Comparison of ENCODE assay signal across 8 mouse cellular contexts in the genomic region with DNA sequence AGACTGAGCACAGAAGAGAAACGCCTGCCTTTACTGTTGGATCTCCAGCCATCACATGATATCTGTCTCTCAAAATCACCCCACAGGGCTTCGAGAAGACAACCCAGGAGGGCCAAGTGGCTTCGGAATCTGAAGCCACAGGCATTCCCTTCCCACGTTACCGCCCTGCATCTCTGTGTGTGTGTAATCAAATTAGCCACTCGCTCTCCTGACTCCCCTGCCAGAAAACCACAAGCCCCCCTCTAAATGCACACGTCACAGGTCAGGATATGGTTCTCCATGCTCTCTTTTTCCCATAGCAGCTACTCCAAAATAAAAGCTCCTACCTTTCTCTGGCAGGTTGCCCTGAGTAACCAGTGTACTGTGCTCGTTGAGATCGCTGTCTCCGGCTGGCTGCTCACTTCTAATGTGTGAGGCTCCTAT. TPM values are rescaled to one million over a fixed set of nuclear protein-coding genes. Genes with fewer than 3 reads are reported as not detected.
DNase-seq lines count a peak whose midpoint lies in the region; ATAC-seq lines count a peak whose summit lies in the region.

No protein-coding gene starts in this region.

- H3K27me3 ChIP-seq in forebrain, embryonic 15.5 days, result no peaks in the 10 kb centered on the region
- no peaks in the 10 kb centered on the region for H3K27me3 ChIP-seq in stomach, embryonic 14.5 days (ENCODE audit: control insufficient read depth, insufficient read depth, low read length)

- peak overlapping the region; percentile 17 for H3K4me3 ChIP-seq in forebrain, embryonic 15.5 days
- H3K4me3 ChIP-seq in stomach, embryonic 14.5 days (ENCODE audit: low read depth, low read length), result 0 out of 2 replicates have a peak overlapping the region, but pooled peaks have one; percentile 8

- no peak overlapping the region for H3K9ac ChIP-seq in forebrain, embryonic 15.5 days (replicated peaks)
- no peak overlapping the region for H3K9ac ChIP-seq in stomach, embryonic 14.5 days (replicated peaks; ENCODE audit: low read depth, low read length)

- H3K27ac ChIP-seq in forebrain, embryonic 15.5 days (replicated peaks), result 0 out of 2 replicates have a peak overlapping the region, but pooled peaks have one; percentile 18
- H3K27ac ChIP-seq in stomach, embryonic 14.5 days (ENCODE audit: low read length), result no peak overlapping the region

- H3K36me3 ChIP-seq in forebrain, embryonic 15.5 days, result no peaks in the 10 kb centered on the region
- H3K36me3 ChIP-seq in stomach, embryonic 14.5 days (ENCODE audit: control insufficient read depth, insufficient read depth, low read length), result no peaks in the 10 kb centered on the region

- H3K4me1 ChIP-seq in forebrain, embryonic 15.5 days, result peaks cover 11% of the 10 kb centered on the region; the same call in 1 of the 2 replicates
- peaks cover 8% of the 10 kb centered on the region; the same call in 1 of the 2 replicates for H3K4me1 ChIP-seq in stomach, embryonic 14.5 days (ENCODE audit: control insufficient read depth, insufficient read depth, low read length)

- peak overlapping the region; percentile 29 for H3K4me2 ChIP-seq in forebrain, embryonic 15.5 days (replicated peaks)
- H3K4me2 ChIP-seq in stomach, embryonic 14.5 days (replicated peaks; ENCODE audit: low read depth, low read length), result peak overlapping the region; percentile 33

- intact Hi-C loops in gastrocnemius, postnatal 14 days (cut with DNase I; ENCODE audit: low total_unique reads), result no loop called here

- ATAC-seq in forebrain, embryonic 15.5 days (replicated peaks), result peak; percentile 88
- ATAC-seq in megakaryocyte progenitor cell, adult 5-6 weeks (replicated peaks; ENCODE audit: poor library complexity), result peak; percentile 74
- ATAC-seq in stomach, embryonic 14.5 days (ENCODE audit: insufficient number of reproducible peaks, insufficient read depth, low FRiP score, low read depth), result peak; percentile 84; the same call in 1 of the 2 replicates

- WGBS in forebrain, embryonic 15.5 days, result 8% methylated on average over 10 of the region's 10 CpGs
- WGBS in stomach, embryonic 14.5 days, result 11% methylated on average over 10 of the region's 10 CpGs

- peak; percentile 46 to 66 for DNase-seq in cerebellum, postnatal 14 days
- DNase-seq in cerebellum, adult 18-20 months, result no peak
- peak; percentile 77 for DNase-seq in MEL-GATA-1-ER (ENCODE audit: extremely low read depth, low read depth)
- peak; percentile 56 for DNase-seq in kidney, adult 9 months
- no peak for DNase-seq in gastrocnemius, postnatal 14 days

- H3K9me3 ChIP-seq in forebrain, embryonic 15.5 days, result no peaks in the 10 kb centered on the region
- peaks cover 5% of the 10 kb centered on the region; the same call in 1 of the 2 replicates for H3K9me3 ChIP-seq in stomach, embryonic 14.5 days (ENCODE audit: control insufficient read depth, low read depth, low read length)

RNA-seq across cellular contexts. Expression of gene Gorasp2, which starts 32.0 kb away (rescaled TPM):
- 125 and 130 TPM in 2 replicates for polyA plus RNA-seq in forebrain, embryonic 15.5 days (2015; fragmentation: Nextera tagmentation; extraction: Ambion mirVana)
- 262 and 265 TPM in 2 replicates for total RNA-seq in megakaryocyte progenitor cell, adult 5-6 weeks (2015)
- 77.4 and 92.2 TPM in 2 replicates for total RNA-seq in megakaryocyte progenitor cell, adult 5-6 weeks (2017)
- polyA plus RNA-seq in stomach, embryonic 14.5 days (2014; fragmentation: Nextera tagmentation; extraction: Ambion mirVana), result 172 and 193 TPM in 2 replicates
- 10 to 100 TPM; 63.5 to 67.7 TPM for total RNA-seq in gastrocnemius, postnatal 14 days (2021)

RNA-seq across cellular contexts. Expression of gene Gm26558, which starts 32.6 kb away (rescaled TPM):
- polyA plus RNA-seq in forebrain, embryonic 15.5 days (2015; fragmentation: Nextera tagmentation; extraction: Ambion mirVana), result 3.8 and 4.4 TPM in 2 replicates
- not detected in 2 replicates for total RNA-seq in megakaryocyte progenitor cell, adult 5-6 weeks (2015)
- not detected in 2 replicates for total RNA-seq in megakaryocyte progenitor cell, adult 5-6 weeks (2017)
- polyA plus RNA-seq in stomach, embryonic 14.5 days (2014; fragmentation: Nextera tagmentation; extraction: Ambion mirVana), result 6.1 and 7.6 TPM in 2 replicates
- under 1 TPM in 1 of 2 experiments, not detected in 1; 0.27 TPM for total RNA-seq in gastrocnemius, postnatal 14 days (2021)

Comparison
In these comparisons a context has a peak if more than half of its experiments do, and no peak if none do; other contexts are left out.
1. DNase-seq: peak in cerebellum, postnatal 14 days (2 of 2), MEL-GATA-1-ER (single experiment) and kidney, adult 9 months (single experiment); none in cerebellum, adult 18-20 months (0 of 2) and gastrocnemius, postnatal 14 days (single experiment).
2. Peak in every context shown above with its lines, with median percentiles within 50 percentile points of each other: ATAC-seq.